Mouse (Mus musculus): Measurements from ENCODE around the gene Rufy1. TPM values are rescaled to one million over a fixed set of nuclear protein-coding genes. Genes with fewer than 3 reads are reported as not detected.

Rufy1 gene
- total RNA-seq, 1 experiment from 2014 or later = 39.4 TPM

- peak; percentile 48 for ATAC-seq (replicated peaks; ENCODE audit: low read depth, poor library complexity, severe bottlenecking)
Measured at GRCm38 (mm10) chr11:50431134-50432068, 476 bp upstream of the Rufy1 start.

- ATAC-seq (replicated peaks; ENCODE audit: low read depth, poor library complexity, severe bottlenecking) = no peak
Measured at GRCm38 (mm10) chr11:50426056-50426455, 4.9 kb downstream of the Rufy1 start.

DNA sequence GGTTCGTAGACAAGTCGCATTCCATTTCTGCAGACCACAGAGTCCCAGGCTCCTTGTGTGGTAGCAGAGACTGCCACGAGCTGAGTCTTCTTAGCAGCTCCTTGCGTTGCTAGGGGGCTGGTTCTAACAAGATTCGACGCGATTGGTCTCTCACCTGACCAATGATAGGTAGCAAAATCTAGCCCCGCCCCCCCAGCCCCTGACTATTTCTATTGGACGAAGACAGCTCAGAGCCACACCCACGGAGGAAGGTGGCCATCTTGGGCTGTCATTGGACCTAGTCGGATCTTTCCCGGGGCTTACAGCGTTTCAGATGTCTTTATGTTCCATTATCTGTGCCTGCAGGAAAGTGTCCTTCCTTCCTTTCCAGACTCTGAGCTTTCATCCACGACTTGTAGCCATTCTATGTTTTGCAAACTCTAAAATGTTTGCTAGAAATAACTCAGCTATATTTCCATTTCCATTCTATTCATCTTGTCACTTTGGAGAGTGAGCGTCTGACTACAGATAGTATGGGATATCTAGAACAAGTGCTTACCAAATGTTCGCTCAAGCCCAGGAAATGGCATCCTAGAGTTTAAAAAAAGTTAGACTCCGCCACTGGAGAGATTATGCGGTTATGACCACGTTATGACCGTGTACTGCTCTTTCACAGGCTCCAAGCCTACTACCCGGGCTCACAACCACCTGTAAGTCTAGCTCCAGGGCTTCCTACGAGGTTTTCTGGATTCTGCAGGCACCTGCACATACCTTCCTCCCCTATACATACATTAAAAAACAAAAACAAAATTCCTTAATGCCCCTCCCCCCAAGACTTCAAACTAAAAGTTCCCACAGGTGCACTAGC, 8.8 kb downstream of the Rufy1 start:
- ATAC-seq (replicated peaks; ENCODE audit: low read depth, poor library complexity, severe bottlenecking) = peak; percentile 82

GRCm38 (mm10) chr11:50421461-50421860, 9.5 kb downstream of the Rufy1 start:
- peak; percentile 23; the same call in 1 of the 2 replicates for ATAC-seq (replicated peaks; ENCODE audit: low read depth, poor library complexity, severe bottlenecking)

DNA sequence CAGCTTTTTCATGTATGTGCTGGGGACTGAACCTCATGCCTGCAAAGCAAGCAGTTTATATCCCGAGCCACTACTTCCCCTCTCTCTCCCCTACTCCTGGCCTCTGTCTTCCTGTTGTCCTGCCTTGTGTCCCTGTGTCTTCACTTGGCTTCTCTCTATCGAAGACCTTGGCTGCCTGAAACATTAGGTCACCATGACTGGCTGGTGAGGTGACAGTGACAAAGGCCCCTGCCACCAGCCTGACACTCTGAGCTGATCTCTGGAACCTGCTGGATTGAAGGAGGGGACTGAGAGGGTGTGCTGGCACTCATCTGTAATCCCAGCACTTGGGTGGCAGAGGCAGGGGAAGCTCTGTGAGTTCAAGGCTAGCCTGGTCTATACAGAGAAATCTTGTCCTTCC, 13.1 kb downstream of the Rufy1 start:
- no peak for ATAC-seq (replicated peaks; ENCODE audit: low read depth, poor library complexity, severe bottlenecking)

GRCm38 (mm10) chr11:50415563-50416241, 15.2 kb downstream of the Rufy1 start:
- ATAC-seq (replicated peaks; ENCODE audit: low read depth, poor library complexity, severe bottlenecking) = peak; percentile 89

DNA sequence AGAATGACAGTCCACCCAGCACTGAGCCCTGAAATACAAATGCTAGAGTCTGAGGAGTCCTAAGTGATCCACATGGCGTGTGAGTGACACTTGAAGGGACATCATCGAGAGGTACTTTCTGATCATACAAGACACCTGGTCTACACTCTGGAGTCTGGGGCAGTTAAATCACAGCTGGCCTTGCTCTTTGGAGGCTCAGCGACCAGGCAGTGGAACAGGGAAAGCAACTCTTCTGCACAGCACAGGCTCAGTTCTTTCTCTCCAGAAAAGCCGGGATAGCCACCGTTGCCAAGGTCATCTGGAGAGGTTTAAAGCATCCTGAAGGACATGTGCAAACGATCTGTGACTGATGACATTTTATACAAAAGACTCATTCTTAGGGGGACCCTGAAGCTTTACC, 23.7 kb downstream of the Rufy1 start:
- ATAC-seq (replicated peaks; ENCODE audit: low read depth, poor library complexity, severe bottlenecking) = no peak

GRCm38 (mm10) chr11:50403367-50404014, 27.4 kb downstream of the Rufy1 start:
- ATAC-seq (replicated peaks; ENCODE audit: low read depth, poor library complexity, severe bottlenecking) = no peak

- ATAC-seq (replicated peaks; ENCODE audit: low read depth, poor library complexity, severe bottlenecking) = no peak
Measured at GRCm38 (mm10) chr11:50402481-50402880, 28.4 kb downstream of the Rufy1 start.

- ATAC-seq (replicated peaks; ENCODE audit: low read depth, poor library complexity, severe bottlenecking) = no peak
Measured at GRCm38 (mm10) chr11:50398803-50399202, 32.1 kb downstream of the Rufy1 start.

DNA sequence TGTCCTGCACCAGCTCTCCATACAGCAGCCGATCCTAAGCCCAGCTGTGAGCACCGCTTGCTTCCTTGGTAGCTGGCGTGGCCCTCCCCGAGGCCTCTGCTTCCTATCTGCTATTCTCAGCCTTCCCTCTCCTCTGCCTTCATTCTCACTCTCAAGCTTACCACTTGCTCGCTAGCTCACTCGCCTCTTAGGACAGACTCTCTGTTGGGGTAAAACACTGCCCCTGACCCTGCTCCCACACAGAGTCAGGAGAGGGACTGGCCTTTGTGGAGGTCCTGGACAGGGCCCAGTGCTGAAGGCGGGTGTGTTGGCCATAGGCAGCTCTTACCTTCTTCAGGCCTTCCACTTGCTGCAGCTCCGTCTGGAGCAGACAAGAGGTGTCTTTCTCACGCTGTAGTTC, 33.6 kb downstream of the Rufy1 start:
- ATAC-seq (replicated peaks; ENCODE audit: low read depth, poor library complexity, severe bottlenecking) = no peak

DNA sequence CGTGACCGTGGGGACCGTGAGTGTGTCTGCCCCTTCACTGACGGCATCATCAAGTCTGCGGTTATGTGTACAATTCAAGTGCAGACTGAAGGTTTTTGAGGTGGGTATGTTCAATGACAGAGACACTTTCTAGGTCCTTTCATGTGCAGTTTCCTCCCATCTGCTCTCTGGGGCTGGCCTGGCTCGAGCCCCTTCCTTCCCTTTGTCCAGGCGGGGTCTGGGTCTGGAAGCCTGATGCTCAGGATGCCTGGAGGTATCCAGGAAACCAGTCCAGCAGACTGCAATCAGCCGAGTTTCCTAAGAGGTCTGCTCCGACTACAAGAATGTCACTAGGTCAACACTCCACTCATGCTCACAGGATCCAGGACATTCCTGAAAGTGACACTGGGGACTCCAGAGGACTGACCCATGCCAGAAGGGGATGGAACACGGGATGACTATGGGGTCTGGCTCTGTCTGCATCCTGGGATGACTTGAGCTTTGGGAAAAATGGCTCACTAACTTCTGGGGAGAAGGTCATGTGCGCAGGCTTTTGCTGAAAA, 34.1 kb downstream of the Rufy1 start:
- no peak for ATAC-seq (replicated peaks; ENCODE audit: low read depth, poor library complexity, severe bottlenecking)

- ATAC-seq (replicated peaks; ENCODE audit: low read depth, poor library complexity, severe bottlenecking) = no peak
Measured at GRCm38 (mm10) chr11:50394731-50395130, 36.2 kb downstream of the Rufy1 start.

DNA sequence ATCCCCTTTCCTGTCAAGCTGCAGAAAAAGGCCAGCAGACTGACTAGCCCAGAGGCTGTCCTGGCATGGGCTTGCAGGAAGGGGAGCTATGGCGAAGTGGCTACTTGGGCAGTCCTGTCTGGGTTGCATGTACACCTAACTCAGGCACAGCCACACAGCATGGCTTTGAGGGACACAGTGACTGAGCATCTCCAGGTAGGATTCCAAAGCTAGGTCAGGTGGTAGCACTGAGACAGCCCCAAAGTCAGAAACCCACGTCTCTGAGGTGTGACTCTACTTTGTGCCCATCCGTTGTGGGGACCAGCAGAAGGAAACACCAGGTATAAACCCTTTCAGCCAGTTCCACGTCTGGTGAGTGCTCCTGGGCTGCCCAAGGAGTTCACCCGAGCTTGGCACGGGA, 37.6 kb downstream of the Rufy1 start:
- no peak for ATAC-seq (replicated peaks; ENCODE audit: low read depth, poor library complexity, severe bottlenecking)

DNA sequence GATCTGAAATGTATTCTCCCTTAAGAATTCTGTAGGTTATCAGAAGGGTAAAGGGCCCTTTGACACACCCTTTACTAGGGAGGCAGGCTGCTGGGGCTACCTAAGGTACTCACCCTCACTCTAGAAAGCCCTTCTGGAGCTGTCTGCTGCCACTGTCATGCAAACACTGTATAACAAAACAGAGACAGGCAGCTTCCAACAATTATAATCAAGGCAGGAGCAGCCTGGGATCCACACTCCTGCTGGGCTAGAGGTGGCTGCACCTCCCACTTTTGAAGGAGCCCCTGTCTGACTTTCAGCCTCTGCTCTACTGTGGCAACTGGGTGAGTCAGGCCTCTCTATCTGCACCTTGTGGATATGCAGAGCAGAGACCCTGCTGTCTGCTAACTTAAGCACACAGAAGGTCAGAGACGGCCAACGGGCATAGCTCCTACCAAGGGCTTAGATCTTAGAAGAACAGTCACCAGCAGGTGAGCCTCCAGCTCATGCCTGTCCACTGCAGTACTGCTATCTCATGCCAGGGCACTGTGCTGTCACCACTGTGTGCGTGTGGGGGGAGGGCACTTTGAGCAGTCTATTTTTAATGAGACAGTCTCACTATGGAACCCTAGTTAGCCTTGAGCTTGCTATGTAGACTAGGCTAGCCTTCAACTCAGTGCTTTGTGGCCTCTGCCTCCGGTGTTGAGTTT, 39.5 kb downstream of the Rufy1 start:
- 0 out of 2 replicates have a peak, but pooled peaks have one; percentile 7 for ATAC-seq (replicated peaks; ENCODE audit: low read depth, poor library complexity, severe bottlenecking)

- 0 out of 2 replicates have a peak, but pooled peaks have one; percentile 13 for ATAC-seq (replicated peaks; ENCODE audit: low read depth, poor library complexity, severe bottlenecking)
Measured at GRCm38 (mm10) chr11:50389616-50390015, 41.3 kb downstream of the Rufy1 start.

- no peak for ATAC-seq (replicated peaks; ENCODE audit: low read depth, poor library complexity, severe bottlenecking)
Measured at GRCm38 (mm10) chr11:50389011-50389410, 41.9 kb downstream of the Rufy1 start.

GRCm38 (mm10) chr11:50388217-50388929, 42.6 kb downstream of the Rufy1 start:
- 0 out of 2 replicates have a peak, but pooled peaks have one; percentile 2 for ATAC-seq (replicated peaks; ENCODE audit: low read depth, poor library complexity, severe bottlenecking)

Data from common myeloid progenitor, adult 5-6 weeks (primary cell).